Mouse (Mus musculus) monocyte, adult 2 months (primary cell): ENCODE measurements around the gene Dnali1.

Experiments
- DNase-seq, 2 experiments: peaks; one replicate each; pipeline ENCODE4 v3.0.0; 2022; ENCODE audit warnings: low spot score in 2 of 2, low read depth in 1 of 2

Dnali1 gene

GRCm38 (mm10) chr4:125034341-125034740, 31.2 kb downstream of the Dnali1 start:
- DNase-seq = no peak

- DNase-seq = peak; percentile 73 to 88
These were observed 35.5 kb downstream of the Dnali1 start for GRCm38 (mm10) chr4:125029891-125030614.

GRCm38 (mm10) chr4:125020780-125021538, 44.5 kb downstream of the Dnali1 start:
- DNase-seq = no peak

- DNase-seq = no peak
These were observed 48.1 kb downstream of the Dnali1 start for GRCm38 (mm10) chr4:125017431-125017830.

GRCm38 (mm10) chr4:125015806-125016635, 49.5 kb downstream of the Dnali1 start, which contains the start of gene Gnl2:
Gene Gnl2, plus strand, starts transcription at chr4:125016585.
- no peak for DNase-seq

- no peak for DNase-seq
These were observed 56.8 kb downstream of the Dnali1 start for GRCm38 (mm10) chr4:125008712-125009111.

- DNase-seq = no peak
These were observed 57.3 kb downstream of the Dnali1 start for GRCm38 (mm10) chr4:125008220-125008619.

GRCm38 (mm10) chr4:125007460-125007859, 58.0 kb downstream of the Dnali1 start:
- no peak for DNase-seq
